ENCODE assay signal across 7 mouse cellular contexts in the genomic region with DNA sequence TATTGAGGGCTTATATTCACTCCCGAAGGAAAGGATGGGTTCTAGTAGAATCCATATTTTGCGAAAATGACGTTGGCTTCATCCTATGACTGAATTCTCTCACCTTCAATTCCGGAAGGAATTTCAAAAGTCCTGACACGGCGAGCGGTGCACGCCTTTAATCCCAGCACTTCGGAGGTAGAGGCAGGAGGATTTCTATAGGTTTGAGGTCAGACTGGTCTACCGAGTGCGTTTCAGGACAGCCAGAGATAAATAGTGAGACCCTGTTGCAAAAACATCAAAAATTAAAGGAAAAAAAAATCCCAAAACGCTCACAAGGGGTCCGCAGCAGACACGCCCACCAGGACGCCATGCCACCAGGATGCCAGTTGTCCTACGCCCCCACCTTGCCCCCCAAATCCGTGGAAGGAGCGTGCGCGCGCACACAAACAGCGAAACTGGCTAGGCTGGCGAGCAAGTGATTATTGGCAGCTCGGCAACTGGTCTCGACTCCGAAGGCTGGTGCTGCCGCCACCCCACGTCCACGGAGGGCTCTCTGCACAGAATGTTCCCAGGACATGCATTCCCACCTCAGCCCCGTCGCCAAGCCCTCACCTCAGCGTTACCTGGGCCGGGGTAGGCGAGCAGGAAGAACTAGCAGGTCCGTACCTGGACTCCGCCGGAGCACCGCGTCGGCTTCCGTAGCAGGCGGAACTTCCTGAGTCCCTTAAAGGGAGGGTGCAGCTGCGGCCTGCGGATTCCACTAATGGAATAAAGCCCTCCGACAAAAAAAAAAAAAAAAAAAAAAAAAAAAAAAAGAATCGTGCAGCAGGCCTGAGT. TPM values are rescaled to one million over a fixed set of nuclear protein-coding genes. Genes with fewer than 3 reads are reported as not detected.
A peak's percentile ranks its signal among the peaks of the same experiment; 100 is the strongest.
DNase-seq lines count a peak whose midpoint lies in the region; ATAC-seq and TF ChIP-seq lines count a peak whose summit lies in the region.

A gene (minus strand): TSS at position 683 of the 819 bp plus-strand sequence.

- 0 out of 2 replicates have a peak within 1 kb of the TSS, but pooled peaks have one; percentile 32 for H3K27ac ChIP-seq in embryonic facial prominence, embryonic 12.5 days
- peak within 1 kb of the TSS; percentile 89 for H3K27ac ChIP-seq in kidney, adult 2 months (ENCODE audit: insufficient read depth, low read depth, low read length)
- peak within 1 kb of the TSS; percentile 69 for H3K27ac ChIP-seq in limb, embryonic 12.5 days
- peak within 1 kb of the TSS; percentile 83 for H3K27ac ChIP-seq in midbrain, embryonic 15.5 days
- peak within 1 kb of the TSS; percentile 65 for H3K27ac ChIP-seq in spleen, adult 2 months (ENCODE audit: insufficient read depth, low read length)

- 1% methylated on average over 46 of the region's 46 CpGs for WGBS in embryonic facial prominence, embryonic 12.5 days
- 1% methylated on average over 46 of the region's 46 CpGs for WGBS in kidney, adult 2 months
- WGBS in limb, embryonic 12.5 days: 2% methylated on average over 46 of the region's 46 CpGs
- WGBS in midbrain, embryonic 15.5 days: 2% methylated on average over 46 of the region's 46 CpGs
- WGBS in spleen, adult 2 months: 1% methylated on average over 46 of the region's 46 CpGs

- peaks cover 17% of the 10 kb centered on the region; the same call in 1 of the 2 replicates for H3K36me3 ChIP-seq in embryonic facial prominence, embryonic 12.5 days
- no peaks in the 10 kb centered on the region for H3K36me3 ChIP-seq in kidney, adult 2 months (ENCODE audit: control insufficient read depth, insufficient read depth, low read length)
- peaks cover 23% of the 10 kb centered on the region for H3K36me3 ChIP-seq in limb, embryonic 12.5 days
- peaks cover 5% of the 10 kb centered on the region; the same call in 1 of the 2 replicates for H3K36me3 ChIP-seq in midbrain, embryonic 15.5 days (replicated peaks)
- H3K36me3 ChIP-seq in spleen, adult 2 months (ENCODE audit: control insufficient read depth, insufficient read depth, low read length): peaks cover 5% of the 10 kb centered on the region

- H3K4me1 ChIP-seq in embryonic facial prominence, embryonic 12.5 days: peaks cover 7% of the 10 kb centered on the region
- peaks cover 4% of the 10 kb centered on the region for H3K4me1 ChIP-seq in kidney, adult 2 months (ENCODE audit: control insufficient read depth, insufficient read depth, low read length)
- peaks cover 6% of the 10 kb centered on the region for H3K4me1 ChIP-seq in limb, embryonic 12.5 days (replicated peaks)
- peaks cover 15% of the 10 kb centered on the region for H3K4me1 ChIP-seq in midbrain, embryonic 15.5 days
- H3K4me1 ChIP-seq in spleen, adult 2 months (ENCODE audit: control insufficient read depth, insufficient read depth, insufficient read length): peaks cover 4% of the 10 kb centered on the region; the same call in 1 of the 2 replicates

- peak; percentile 81 for DNase-seq in adrenal gland, postnatal 25 days
- peak; percentile 98 for DNase-seq in heart, adult 11 months
- peak; percentile 93 for DNase-seq in kidney, adult 2 months
- DNase-seq in spleen, adult 2 months (ENCODE audit: low read depth in 1 of 2, low spot score in 2 of 2): peak; percentile 73 to 83

- H3K4me2 ChIP-seq in embryonic facial prominence, embryonic 12.5 days (replicated peaks): peak within 1 kb of the TSS; percentile 54
- peak within 1 kb of the TSS; percentile 69 for H3K4me2 ChIP-seq in limb, embryonic 12.5 days
- H3K4me2 ChIP-seq in midbrain, embryonic 15.5 days: peak within 1 kb of the TSS; percentile 65

- peak within 1 kb of the TSS; percentile 63 for H3K4me3 ChIP-seq in embryonic facial prominence, embryonic 12.5 days
- peak within 1 kb of the TSS; percentile 93 for H3K4me3 ChIP-seq in kidney, adult 2 months (ENCODE audit: insufficient read depth, low read depth, low read length)
- peak within 1 kb of the TSS; percentile 82 for H3K4me3 ChIP-seq in limb, embryonic 12.5 days (replicated peaks)
- H3K4me3 ChIP-seq in midbrain, embryonic 15.5 days: peak within 1 kb of the TSS; percentile 88
- H3K4me3 ChIP-seq in spleen, adult 2 months (ENCODE audit: extremely low read depth, insufficient read depth, insufficient read length): peak within 1 kb of the TSS; percentile 99

- TF ChIP-seq POLR2A in kidney, adult 2 months (IDR thresholded peaks at IDR 0.05; ENCODE audit: low read depth, low read length): no peak
- TF ChIP-seq POLR2A in spleen, adult 2 months (IDR thresholded peaks at IDR 0.05; ENCODE audit: low read depth, low read length): peak; percentile 16; the same call in 1 of the 2 replicates

- H3K27me3 ChIP-seq in embryonic facial prominence, embryonic 12.5 days: no peaks in the 10 kb centered on the region
- H3K27me3 ChIP-seq in kidney, adult 2 months (replicated peaks; ENCODE audit: control insufficient read depth, insufficient read depth, low read length): no peaks in the 10 kb centered on the region
- H3K27me3 ChIP-seq in limb, embryonic 12.5 days: no peaks in the 10 kb centered on the region
- no peaks in the 10 kb centered on the region for H3K27me3 ChIP-seq in midbrain, embryonic 15.5 days (replicated peaks)
- no peaks in the 10 kb centered on the region for H3K27me3 ChIP-seq in spleen, adult 2 months (ENCODE audit: control insufficient read depth, insufficient read depth, low read length)

- ATAC-seq in embryonic facial prominence, embryonic 12.5 days (ENCODE audit: insufficient number of reproducible peaks, insufficient read depth, low FRiP score, low TSS enrichment): 0 out of 2 replicates have a peak, but pooled peaks have one; percentile 72
- ATAC-seq in limb, embryonic 12.5 days (ENCODE audit: insufficient number of reproducible peaks, insufficient read depth, low FRiP score, low TSS enrichment, low read depth): peak; percentile 84
- peak; percentile 92 for ATAC-seq in midbrain, embryonic 15.5 days (replicated peaks)

- no peaks in the 10 kb centered on the region for H3K9me3 ChIP-seq in embryonic facial prominence, embryonic 12.5 days
- no peaks in the 10 kb centered on the region for H3K9me3 ChIP-seq in limb, embryonic 12.5 days
- H3K9me3 ChIP-seq in midbrain, embryonic 15.5 days: no peaks in the 10 kb centered on the region

- peak within 1 kb of the TSS; percentile 73 for H3K9ac ChIP-seq in embryonic facial prominence, embryonic 12.5 days
- H3K9ac ChIP-seq in limb, embryonic 12.5 days (replicated peaks): peak within 1 kb of the TSS; percentile 83
- peak within 1 kb of the TSS; percentile 81 for H3K9ac ChIP-seq in midbrain, embryonic 15.5 days

- no peak for TF ChIP-seq CTCF in kidney, adult 2 months (conservative IDR thresholded peaks at IDR 0.05; ENCODE audit: insufficient read depth, insufficient read length, low read depth, low read length)
- no peak for TF ChIP-seq CTCF in spleen, adult 2 months (IDR thresholded peaks at IDR 0.05; ENCODE audit: extremely low read depth, insufficient read depth, insufficient read length, insufficient replicate concordance)

RNA-seq across cellular contexts. Expression of the gene that starts here (rescaled TPM):
- total RNA-seq in adrenal gland, postnatal 25 days (2021): 30.4 and 40.9 TPM in 2 replicates
- polyA plus RNA-seq in embryonic facial prominence, embryonic 12.5 days (2016; fragmentation: Nextera tagmentation; extraction: Ambion mirVana): 25.2 and 29.7 TPM in 2 replicates
- 23.2 and 27.7 TPM in 2 replicates for polyA plus RNA-seq in kidney, adult 2 months (2012; rRNA removed)
- 20.4 and 22.3 TPM in 2 replicates for polyA plus RNA-seq in limb, embryonic 12.5 days (2016; fragmentation: Nextera tagmentation; extraction: Ambion mirVana)
- polyA plus RNA-seq in midbrain, embryonic 15.5 days (2015; fragmentation: Nextera tagmentation; extraction: Ambion mirVana): 28.3 and 28.9 TPM in 2 replicates
- 6.7 and 6.8 TPM in 2 replicates for polyA plus RNA-seq in spleen, adult 2 months (2012; rRNA removed)

Comparison
In these comparisons a context has a peak if more than half of its experiments do, and no peak if none do; other contexts are left out.
1. Peak in every context shown above with its lines: DNase-seq, ATAC-seq, H3K4me3 ChIP-seq and H3K27ac ChIP-seq.
2. H3K27ac ChIP-seq: peak in every context shown above with its lines; median percentile 89 in kidney, adult 2 months; 83 in midbrain, embryonic 15.5 days; 69 in limb, embryonic 12.5 days; 65 in spleen, adult 2 months; 32 in embryonic facial prominence, embryonic 12.5 days.